Mouse (Mus musculus) E14TG2a.4 (cell line): ENCODE measurements at regions not wholly inside any gene's neighbourhood (a gene's known extent, or its start where the extent isn't known, plus 50 kb on each side); places are given as distances from the start of the nearest gene placed in this dataset.

ENCODE experiments used
- CTCF ChIP-seq: conservative IDR thresholded peaks from 2 replicates; pipeline ENCODE4 v1.5.1; 2014; ENCODE audit warnings: low read length
- NANOG ChIP-seq: IDR thresholded peaks from 2 replicates; pipeline ENCODE4 v1.6.1; 2014; ENCODE audit warnings: borderline replicate concordance, low read length, mixed read lengths
- POU5F1 ChIP-seq: IDR thresholded peaks from 2 replicates; pipeline ENCODE4 v1.6.1; 2014; ENCODE audit warnings: low read length, borderline replicate concordance

- TF ChIP-seq CTCF (no peak), POU5F1 (no peak), NANOG (no peak)
These were observed 176.1 kb upstream of the Cdkn2b start for GRCm38 (mm10) chr4:89486963-89487362.
